Mouse (Mus musculus): ENCODE data around the gene Lmo3.

The Lmo3 gene

DNA sequence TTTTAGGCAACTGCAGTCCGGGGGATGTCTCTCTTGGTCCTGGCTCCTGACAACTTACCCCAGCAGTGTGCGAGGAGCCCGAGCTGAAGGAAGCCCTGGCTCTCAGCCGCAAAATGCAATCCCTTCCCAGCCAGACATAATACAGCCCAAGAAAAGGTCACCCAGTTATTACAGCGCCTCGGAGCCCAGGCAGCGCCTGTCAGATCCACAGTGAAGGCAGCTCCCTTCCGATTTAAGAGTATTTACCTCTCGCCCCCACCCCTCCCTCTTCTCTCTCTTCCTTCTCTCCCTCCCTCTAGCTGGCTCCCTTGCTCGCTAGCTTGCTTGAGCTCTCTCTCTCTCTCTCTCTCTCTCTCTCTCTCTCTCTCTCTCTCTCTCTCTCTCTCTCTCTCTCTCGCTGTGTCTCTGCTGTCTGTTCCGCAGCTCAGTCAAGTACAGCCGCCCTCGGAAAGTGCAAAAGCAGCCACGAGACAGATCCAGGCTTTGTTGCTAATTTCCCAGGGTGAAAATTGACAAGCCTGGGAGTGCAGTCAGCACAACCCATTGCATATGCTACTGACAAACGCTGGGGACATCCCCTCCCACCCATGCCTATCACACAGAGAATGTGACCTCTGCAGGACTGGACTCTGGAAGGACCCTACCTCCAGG lies 159.0 kb downstream of the Lmo3 start:
- no peak for DNase-seq

DNA sequence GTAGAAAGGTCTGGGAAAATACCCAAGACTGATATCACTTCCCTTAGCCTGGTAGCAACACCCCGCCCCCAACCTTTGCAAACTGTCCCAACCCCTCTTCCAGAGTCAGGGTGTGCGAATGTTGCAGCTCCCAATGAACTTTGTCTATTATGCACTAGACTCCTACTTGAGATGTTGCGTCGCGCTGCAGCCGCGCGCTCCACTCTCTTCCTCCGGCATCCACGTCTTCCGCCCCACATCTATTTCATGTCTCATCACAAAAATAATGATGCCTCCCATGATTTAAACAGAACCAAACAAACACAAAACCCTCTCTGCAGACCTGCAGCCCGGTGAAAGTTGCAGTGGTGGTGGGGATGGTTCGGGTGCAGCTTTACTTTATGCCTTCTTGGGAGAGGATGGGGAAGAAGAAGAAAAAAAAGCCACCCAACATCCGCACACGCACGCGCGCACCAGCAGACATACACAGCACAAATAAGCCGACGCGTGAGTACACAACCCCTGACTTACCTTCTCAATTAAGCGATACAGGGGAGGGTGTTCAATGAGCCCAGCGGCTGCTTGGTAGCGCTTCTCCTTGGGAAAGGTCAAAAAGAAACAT lies 159.7 kb downstream of the Lmo3 start:
- DNase-seq = no peak

DNA sequence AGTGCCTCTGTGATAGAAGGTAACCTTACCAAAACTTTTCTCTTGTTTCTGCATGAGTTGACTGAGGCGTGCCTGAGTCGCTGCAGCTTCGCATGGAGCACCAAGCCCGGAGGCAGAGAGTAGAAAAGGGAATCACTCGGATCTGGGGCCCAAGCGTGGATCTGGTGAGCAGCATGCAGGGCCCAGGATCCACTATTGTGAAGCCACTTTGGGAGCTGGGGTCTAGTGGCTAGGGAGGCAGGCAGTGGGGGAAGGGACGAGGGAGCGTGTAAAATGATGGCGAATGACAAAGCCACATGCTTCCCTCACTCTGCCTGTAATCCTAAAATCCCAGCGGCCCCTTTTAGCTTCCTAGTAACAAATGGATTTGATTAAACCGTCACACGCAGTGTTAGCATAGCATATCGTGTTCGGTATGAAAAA lies 160.6 kb downstream of the Lmo3 start:
- no peak for DNase-seq

DNA sequence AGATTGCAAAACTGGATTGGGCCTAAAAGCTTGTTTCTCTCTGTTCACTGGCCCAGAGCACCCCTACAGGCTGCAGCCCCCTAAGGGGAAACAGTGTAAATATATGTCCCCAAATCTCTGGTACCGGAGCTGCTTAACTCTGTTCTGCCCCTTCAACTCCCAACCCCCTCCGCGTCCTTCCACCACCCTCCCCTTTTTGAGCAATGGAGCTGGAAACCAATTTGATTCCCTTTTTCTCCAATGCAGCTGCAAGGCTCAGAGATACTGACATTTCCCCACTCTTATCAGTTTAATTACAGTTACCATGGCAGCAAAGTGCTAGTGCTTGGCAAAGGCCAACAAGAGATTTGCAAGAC lies 161.3 kb downstream of the Lmo3 start:
- no peak for DNase-seq

DNA sequence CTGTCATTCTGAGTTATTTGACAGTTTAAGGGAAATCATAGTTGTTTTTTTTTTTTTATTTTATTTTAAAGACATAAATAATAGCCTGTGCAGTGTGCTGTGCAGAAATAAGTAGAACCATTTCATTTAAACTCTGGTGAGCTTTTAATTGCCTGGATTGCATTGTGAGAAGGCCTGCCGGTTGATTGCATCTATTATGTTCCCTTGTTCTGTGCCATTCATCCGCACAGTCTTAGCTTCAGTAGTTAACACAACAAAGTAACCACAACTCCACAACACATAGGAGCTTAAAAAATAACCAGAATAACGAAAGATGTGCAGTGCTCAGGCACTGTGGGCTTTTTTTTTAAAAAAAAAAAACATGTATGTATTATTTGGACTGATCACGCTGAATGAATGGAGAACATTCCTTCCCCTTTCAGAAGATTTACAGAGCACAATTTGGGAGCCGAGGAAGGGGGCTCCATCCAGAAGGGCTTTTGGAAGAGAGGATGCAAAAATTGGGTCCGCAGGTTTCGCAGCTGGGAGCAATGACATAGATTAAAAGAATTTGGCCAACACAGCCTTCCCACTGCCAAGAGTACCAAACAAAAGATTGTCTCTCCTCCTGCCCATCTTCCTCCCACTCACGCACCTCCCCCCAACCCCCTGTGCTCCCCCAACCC lies 161.8 kb downstream of the Lmo3 start:
- DNase-seq = no peak

DNA sequence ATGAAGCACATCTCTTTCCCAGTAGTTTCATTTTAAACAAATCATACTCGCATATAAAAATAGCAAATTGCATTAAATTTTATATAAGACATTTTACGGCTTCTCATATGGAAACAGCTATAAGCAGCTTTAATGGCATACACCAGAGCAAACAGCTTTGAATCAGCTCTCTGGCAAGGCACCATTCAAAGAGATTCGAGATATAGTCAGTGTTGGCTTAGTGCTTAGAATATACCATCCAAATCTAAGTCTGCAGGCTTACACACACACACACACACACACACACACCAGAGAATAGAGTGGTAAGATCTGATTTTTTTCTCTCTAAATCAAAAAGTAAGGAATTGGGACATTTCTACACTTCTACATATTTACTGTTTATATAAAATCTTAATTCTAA lies 169.7 kb downstream of the Lmo3 start:
- no peak for DNase-seq

DNA sequence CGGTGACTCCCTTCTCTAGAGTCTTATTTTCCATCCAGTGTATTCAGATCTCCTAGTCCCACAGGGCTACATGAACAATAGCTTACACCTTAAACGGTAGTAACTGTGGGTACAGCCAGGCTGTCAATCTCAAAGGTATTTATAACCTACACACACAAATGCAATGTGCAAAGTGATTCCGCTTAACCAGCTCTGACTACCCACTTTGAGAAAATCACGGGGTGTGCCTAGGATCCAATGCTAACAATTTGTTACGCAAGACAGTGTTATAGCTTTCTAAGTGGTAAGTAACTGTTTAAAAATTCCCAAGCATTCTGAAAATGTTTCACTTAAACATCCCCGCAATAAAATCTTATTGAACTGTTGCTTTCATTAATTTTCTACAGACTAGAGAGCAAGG lies 179.7 kb downstream of the Lmo3 start:
- DNase-seq = no peak

DNA sequence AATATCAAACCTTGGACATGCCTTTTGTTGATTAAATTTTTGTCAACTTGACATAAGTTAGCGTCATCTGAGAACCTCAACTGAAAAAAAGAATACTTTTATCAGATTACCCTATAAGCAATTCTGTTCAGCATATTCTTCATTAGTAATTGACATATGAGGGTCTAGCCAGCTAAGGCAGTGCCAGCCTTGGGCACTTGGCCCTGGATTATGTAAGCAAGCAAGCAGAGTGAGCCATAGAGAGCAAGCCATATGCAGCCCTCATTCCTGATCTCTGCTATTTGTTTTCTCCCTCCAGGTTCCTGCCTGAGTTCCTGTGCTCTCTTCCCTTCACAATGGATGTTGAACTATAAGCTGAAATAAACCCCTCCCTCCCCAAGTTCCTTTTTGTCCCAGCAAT lies 182.9 kb downstream of the Lmo3 start:
- no peak for DNase-seq

DNA sequence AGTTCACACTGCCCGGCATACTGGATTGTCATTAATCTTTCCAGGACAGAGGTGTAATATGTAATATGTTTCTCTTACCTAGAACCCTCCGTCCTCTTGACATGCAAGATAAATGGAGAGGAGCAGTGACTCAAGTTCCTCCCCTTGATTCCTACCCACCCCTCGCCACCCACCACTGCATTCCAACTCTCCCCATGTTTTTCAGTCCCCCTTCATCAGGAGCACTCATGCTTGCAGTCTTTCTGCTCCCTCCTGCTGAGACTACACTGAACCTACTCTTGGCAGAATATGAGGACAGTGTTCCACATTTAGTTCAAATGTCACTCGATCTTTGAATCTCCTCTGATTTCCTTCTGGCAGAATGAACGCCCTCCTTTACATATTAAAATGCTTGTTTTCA lies 190.7 kb downstream of the Lmo3 start:
- DNase-seq = no peak

DNA sequence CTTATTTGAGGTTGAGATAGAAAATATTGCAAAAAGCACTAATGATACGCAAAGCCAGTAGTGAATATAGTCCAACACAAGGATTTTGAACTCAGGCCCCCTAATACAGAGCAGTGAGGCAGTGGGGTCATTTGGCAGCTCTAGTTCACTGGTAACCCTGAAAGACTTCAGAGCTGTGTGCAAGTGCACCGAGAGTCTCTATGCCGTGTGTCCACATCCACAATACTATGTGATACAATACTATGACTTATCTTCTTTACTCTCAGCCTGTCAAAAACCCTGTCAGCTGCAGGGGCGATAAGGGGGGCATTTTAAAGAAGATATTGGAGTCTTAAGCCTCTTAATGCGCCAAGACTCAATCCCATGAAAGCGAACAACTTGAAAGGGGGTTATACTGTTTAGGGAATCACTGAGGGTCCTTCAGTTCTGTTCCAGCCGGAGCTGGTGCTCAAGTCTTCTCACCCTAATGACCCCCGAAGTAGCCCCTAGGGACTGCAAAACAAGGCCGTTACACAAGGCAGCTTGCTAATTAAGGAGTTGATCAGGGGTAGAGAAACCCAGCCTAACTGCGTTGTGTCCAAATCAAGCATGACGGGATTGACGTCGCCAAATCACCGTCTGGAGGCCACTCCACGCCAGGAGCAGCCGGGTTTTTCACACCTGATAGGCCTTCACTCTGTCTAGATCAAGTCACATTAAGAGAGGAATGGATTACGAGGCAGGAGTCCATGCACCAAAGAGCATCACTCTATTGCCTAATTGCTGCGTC lies 193.4 kb downstream of the Lmo3 start:
- no peak for DNase-seq

DNA sequence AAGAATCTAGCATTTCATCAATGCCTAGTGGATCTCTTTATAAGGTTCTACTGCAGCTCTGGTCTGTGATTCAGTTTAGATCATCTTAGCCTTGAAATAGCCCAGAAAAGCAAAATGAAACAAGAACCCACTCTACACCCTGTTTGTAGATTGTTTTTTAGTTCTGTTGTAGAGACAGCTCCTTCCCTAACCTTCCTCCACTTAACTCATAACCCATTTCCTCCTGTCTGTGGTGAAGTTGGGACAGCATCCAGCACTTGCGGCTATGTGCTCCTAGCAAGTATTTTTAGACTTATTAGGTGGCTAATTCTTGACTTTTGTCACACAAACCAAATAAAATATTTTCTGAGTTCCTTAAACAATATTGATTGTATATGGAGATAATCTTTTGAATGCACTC lies 198.6 kb downstream of the Lmo3 start:
- no peak for DNase-seq

DNA sequence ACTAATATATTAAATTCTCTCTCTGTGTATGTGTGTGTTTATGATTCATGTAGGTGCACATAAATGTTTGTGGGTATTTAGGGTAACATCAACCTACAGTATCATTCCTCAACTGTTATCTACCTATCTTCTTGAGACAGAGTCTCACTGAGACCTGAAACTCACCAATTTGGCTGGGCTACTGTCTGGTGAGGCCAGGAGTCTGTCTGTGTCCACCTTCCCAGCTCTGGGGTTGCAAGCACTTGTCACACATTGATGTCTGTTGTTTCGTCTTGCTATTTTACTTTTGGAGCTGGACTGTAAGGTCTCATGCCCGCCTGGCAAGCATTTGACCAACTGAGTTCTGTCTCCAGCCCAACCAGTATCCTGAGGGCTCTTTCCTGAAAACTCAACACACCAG lies 210.6 kb downstream of the Lmo3 start:
- no peak for DNase-seq

DNA sequence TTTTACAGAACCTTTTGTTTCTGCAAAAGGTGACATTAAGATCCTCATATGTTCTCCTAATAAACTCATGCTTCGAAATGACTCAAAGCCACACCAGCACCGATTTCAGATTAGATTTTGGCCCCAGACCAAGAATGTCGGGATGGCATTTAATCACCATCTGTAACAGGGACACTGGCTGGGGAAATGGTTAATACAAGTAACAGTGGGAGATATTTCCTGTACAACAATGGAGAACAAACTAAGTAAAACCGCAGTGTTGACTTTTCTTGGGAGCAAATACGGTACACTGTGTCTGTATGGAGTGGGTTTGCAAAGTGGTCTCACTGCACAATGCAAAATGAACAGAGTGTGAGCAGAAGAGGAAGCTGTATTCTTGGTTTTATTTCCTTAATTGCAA lies 217.7 kb downstream of the Lmo3 start:
- peak in 1 of 2 experiments; percentile 6 for DNase-seq

DNA sequence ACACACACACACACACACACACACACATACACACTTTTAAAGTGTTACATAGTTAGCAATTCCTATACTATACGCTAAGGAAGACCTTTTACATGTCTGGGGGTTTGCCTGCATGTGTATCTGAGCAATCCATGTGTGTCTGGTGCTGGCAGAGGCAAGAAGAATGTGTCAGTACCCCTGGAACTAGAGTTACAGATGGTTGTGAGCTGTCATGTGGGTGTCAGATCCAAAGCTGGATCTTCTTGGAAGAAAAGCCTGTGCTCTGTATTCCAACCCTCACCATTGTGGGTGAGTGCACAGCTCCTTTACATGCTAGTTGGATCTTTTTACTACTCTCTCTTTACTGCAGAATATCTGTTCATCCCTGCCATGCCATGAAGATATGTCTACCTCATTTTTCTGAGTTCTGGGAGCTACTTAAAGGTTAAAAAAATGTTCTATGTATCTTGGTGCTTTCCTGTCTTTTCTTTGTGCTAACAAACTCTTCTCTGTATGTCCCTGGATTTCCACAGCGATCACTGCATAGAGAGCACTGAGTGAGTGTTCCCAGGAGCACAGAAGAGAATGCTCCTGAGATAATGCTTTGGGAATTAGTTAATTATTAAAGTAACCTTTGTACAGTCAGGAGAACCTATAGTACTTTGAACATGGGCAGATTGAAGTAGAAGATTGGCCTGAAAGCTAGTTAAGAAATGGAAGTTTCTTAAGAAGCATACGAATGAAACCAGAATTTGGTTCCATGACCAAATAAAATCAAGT lies 231.0 kb downstream of the Lmo3 start:
- DNase-seq = no peak

DNA sequence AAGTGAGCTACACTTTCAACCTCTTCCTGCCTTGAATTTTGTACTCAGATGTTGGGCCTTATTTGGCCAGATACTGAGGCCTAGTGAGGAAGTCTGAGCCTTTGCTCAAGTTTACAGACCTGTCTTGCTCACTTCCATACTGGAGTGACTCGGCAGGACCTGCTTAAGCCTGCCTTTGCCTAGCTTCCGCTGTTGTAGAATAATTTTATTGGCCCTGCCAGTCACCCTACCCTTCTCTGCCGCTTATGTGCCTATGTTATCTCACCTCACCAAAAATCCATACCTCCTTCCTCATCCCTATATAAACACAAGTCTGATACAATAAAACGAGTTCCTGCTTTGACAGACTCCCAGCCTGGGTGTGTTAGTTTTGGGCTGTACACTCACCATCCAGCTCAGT lies 235.2 kb downstream of the Lmo3 start:
- DNase-seq = no peak

DNA sequence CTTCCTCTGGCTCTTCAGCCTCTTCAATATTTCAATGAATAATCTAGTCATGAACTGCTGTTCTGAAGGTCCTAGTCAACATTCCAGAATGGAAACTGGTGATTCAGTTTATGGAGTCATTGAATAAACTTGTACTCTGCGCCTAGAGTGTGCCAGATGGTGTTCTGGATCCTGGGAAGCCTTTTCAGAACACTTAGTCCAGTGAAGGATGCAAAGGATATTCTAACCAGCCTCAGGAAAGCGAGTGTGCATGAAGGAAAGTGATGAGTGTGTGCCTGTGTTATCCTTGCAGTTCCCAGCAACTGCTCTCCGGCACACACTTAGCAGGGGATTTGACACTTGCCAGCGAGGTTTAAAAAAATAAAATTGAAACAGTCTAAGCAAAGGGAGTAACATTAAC lies 245.9 kb downstream of the Lmo3 start:
- no peak for DNase-seq

DNA sequence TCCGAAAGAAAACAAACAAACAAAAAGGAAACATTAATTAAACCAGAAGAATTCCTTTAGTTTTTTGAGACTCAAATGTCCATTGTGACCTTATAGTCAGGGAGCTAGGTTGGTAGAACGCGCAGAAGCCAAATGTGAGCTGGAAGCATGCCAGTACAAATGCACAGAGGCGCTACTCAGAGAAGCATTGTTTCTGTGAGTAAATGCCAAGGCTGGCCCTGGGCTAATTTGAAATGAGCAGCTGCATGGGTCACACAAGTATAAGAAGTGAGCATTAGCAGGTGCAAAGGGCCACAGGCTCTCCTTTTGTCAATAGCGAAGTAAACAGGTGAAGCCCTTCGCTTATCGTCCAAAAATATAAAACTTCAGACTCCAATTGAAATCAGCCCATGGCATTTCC lies 247.8 kb downstream of the Lmo3 start:
- no peak for DNase-seq

DNA sequence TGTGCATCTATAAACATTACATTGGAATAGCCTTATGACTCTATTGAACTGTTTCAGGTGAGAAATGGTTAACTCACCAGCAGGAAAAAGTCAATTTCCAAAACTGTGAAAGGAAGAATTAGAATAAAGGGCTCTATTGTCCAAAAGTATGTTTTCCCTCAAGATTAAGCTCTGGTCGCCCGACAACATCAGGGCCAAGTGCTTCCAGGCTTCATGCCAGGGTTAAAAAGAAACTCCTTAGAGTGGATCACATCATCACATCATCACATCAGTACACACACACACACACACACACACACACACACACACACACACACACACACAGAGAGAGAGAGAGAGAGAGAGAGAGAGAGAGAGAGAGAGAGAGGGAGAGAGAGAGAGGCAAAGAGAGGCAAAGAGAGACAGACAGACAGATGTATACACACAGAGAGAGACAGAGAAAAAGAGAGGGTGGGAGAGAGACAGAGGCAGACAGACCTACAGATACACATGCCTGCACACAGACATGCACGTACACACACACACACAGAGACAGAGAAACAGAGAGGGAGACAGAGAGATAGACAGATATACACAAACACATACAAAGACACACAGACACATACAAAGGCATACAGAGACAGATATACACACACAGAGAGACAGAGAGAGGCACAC lies 255.9 kb downstream of the Lmo3 start:
- DNase-seq = no peak

DNA sequence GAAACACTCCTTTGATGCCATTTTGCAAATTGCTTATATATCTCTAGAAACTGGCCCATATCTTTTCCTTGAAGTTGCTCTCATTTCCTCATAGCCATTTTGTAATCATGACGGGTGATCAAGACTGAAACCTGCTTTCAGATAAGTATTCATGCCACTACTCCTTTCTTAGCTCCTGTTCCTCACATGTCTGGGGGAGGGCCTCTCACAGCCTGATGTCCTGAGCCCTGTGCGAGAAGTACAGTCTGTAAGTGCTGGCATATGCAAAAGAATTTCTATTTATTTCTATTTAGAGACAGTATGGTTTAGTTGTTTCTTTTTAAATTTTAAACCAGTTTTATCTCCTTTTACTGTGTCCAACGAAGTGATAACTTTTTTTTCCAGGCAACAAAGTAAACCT lies 256.6 kb downstream of the Lmo3 start:
- no peak for DNase-seq

DNA sequence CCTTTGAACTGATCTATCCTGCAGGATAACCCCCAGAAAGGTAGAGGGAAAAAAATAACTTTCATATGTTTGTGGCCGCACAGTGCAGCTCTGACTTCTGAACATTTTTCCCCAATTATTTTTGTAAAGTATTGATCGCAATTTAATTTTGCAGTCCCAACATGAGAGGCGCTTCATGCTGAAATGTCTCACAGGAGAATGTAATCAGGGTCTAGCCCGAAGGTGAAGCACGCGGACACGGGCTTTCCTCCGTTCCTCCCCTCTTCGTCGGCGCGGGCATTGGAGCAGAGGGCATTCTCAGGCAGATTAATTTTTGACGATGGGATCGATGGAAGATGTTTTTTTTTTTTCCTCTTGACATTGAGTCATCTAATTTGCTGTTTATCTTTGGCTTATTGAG lies 258.4 kb downstream of the Lmo3 start:
- DNase-seq = no peak

DNA sequence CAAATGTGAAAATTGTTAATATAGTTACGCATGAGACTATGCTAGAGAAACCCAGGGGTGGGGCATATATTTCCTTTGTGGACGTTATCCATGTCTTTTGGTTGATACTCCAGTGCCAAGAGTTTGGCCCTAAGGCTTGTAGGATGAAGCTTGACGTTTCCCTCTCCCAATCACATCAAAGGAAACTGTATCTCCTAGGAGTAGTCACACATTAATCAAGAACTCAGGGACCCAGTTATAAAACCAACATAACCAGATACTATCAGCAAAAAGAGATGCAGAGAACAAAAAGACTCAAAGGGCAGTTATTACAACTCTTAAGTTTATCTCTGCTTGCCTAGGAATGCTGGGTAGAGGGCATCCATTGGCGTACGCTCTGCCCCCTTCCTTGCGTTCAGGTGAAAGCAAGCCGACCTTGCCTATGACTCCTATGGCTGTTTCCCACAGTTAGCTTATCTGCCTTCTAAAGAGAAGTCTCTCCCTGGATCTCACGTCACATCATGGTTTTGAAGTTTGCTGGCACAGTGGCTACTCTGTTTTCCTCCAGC lies 261.5 kb downstream of the Lmo3 start:
- no peak for DNase-seq

Measured in cerebellum, postnatal 36 days (tissue).